Mouse (Mus musculus) forebrain, embryonic 14.5 days (tissue): ENCODE measurements around the gene Atp6v1c2. TPM values are rescaled to one million over a fixed set of nuclear protein-coding genes. Genes with fewer than 3 reads are reported as not detected.

Experiments
- ATAC-seq: fragments of 200-750 bp; cut with Nextera tagmentation; 2 replicates; pipeline ENCODE4 v1.8.0; 2017; ENCODE audit warnings: mild to moderate bottlenecking, moderate library complexity
- DNase-seq: peaks from one replicate; pipeline ENCODE4 v3.0.0-alpha.2; 2015; ENCODE audit warnings: low spot score
- H3K27ac ChIP-seq: fragments of 300-500 bp; sonication (generic); 2 replicates; pipeline ENCODE4 v1.5.1; 2014; ENCODE audit warnings: low read depth, mild to moderate bottlenecking, control low read depth, low read length, moderate library complexity
- H3K27me3 ChIP-seq: fragments of 300-500 bp; sonication (generic); replicated peaks from 2 replicates; pipeline ENCODE4 v1.6.1; 2014; ENCODE audit warnings: low read length, control low read depth, mixed read lengths; ENCODE audit not compliant: control insufficient read depth, insufficient read depth
- H3K36me3 ChIP-seq: fragments of 300-500 bp; sonication (generic); 2 replicates; pipeline ENCODE4 v1.6.1; 2014; ENCODE audit warnings: low read length, control low read depth; ENCODE audit not compliant: control insufficient read depth, insufficient read depth
- H3K4me1 ChIP-seq: fragments of 300-500 bp; sonication (generic); 2 replicates; pipeline ENCODE4 v1.6.1; 2014; ENCODE audit warnings: antibody characterized with exemption, low read length, control low read depth; ENCODE audit not compliant: control insufficient read depth, insufficient read depth
- H3K4me2 ChIP-seq: fragments of 300-500 bp; sonication (generic); 2 replicates; pipeline ENCODE4 v1.6.1; 2014; ENCODE audit warnings: mild to moderate bottlenecking, control low read depth, low read length
- H3K4me3 ChIP-seq: fragments of 300-500 bp; sonication (generic); 2 replicates; pipeline ENCODE4 v1.5.1; 2014; ENCODE audit warnings: low read depth, low read length, control low read depth
- H3K9ac ChIP-seq: fragments of 300-500 bp; sonication (generic); 2 replicates; pipeline ENCODE4 v1.6.1; 2014; ENCODE audit warnings: mild to moderate bottlenecking, low read length, control low read depth, moderate library complexity
- H3K9me3 ChIP-seq: fragments of 300-500 bp; sonication (generic); replicated peaks from 2 replicates; pipeline ENCODE4 v1.6.1; 2016; ENCODE audit warnings: low read length, control low read depth, mixed read lengths; ENCODE audit not compliant: control insufficient read depth
- WGBS: fragments of 180-500 bp; shearing (Covaris S2); extraction: QIAGEN DNeasy Blood & Tissue Kit; methylation state at CpG from one replicate; pipeline ENCODE4 v1.1.7; 2014; 5-methylcytosine and 5-hydroxymethylcytosine counted together
- polyA plus RNA-seq: library from polyadenylated mRNA; unstranded; fragments of >200 nt; fragmentation: Nextera tagmentation; extraction: Ambion mirVana; gene quantifications from 2 replicates; pipeline ENCODE4 v1.2.1, GENCODE M21; 2014

Gene Atp6v1c2
- polyA plus RNA-seq, 1 experiment from 2014 or later, result 0.20 TPM

DNA sequence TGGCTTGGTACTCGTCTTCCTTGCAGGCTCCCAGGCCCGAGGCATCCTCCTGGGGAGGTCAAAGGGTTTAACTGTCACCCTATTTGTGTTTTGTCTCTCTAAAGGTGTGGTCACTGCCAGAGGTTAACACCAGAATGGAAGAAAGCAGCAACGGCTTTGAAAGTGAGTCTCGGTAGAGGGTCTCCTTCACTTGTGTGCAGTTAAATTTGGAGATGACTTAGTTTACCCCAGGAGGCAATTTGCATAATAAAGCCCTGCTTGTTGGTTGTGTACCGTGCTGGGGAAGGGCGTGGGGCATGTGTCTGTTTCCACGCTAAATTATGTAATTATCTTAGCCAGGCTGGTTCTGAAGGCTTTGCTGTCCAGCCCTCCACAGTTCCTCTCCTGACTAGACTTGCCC is 55.3 kb downstream of the Atp6v1c2 start:
- ATAC-seq (no peak), DNase-seq (no peak)
- Histone ChIP-seq H3K9me3 (no peaks in the 10 kb centered on the region), H3K4me2 (no peak overlapping the region), H3K4me1 (peaks cover 1% of the 10 kb centered on the region), H3K4me3 (no peak overlapping the region), H3K27ac (no peak overlapping the region), H3K36me3 (peaks cover 84% of the 10 kb centered on the region), H3K27me3 (no peaks in the 10 kb centered on the region), H3K9ac (no peak overlapping the region)
- 73% methylated on average over 7 of the region's 7 CpGs for WGBS

- 68% methylated on average over 1 of the region's 1 CpGs for WGBS
- Histone ChIP-seq H3K36me3 (peaks cover 62% of the 10 kb centered on the region), H3K4me2 (no peak overlapping the region)
Observed at GRCm38 (mm10) chr12:17271272-17271671, 57.9 kb downstream of the Atp6v1c2 start.

DNA sequence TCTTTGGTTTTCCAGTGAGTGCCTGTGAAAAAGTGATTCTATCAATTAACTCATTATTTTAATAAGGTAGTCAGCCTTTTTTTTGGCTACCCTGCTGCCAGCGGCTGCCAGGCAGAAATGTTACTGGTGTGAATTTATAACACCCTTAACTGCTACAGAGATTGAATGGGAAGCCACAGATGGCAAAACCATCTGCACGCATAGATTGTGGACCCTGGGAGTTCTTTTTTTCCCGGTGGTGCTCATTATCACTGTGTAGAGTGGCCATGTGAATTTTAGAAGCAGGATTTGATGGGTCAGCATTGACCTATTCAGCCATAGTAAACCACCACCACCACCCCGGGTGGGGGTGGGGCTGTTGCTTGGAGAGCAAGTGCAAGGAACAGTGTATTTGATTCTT is 61.8 kb downstream of the Atp6v1c2 start:
- Histone ChIP-seq H3K27ac (peak overlapping the region; percentile 86), H3K27me3 (no peaks in the 10 kb centered on the region), H3K9me3 (no peaks in the 10 kb centered on the region), H3K4me3 (peak overlapping the region; percentile 96), H3K4me1 (peaks cover 17% of the 10 kb centered on the region), H3K36me3 (peaks cover 26% of the 10 kb centered on the region), H3K4me2 (peak overlapping the region; percentile 75), H3K9ac (peak overlapping the region; percentile 91)
- peak; percentile 87 for DNase-seq
- WGBS, result 3% methylated on average over 4 of the region's 4 CpGs
- peak; percentile 35; the same call in 1 of the 2 replicates for ATAC-seq

More at GRCm38 (mm10) chr12:17271272-17271671, 57.9 kb downstream of the Atp6v1c2 start:
- Histone ChIP-seq H3K9ac (no peak overlapping the region), H3K27ac (no peak overlapping the region), H3K4me1 (peaks cover 17% of the 10 kb centered on the region), H3K27me3 (no peaks in the 10 kb centered on the region), H3K4me3 (no peak overlapping the region), H3K9me3 (no peaks in the 10 kb centered on the region)
- DNase-seq (peak; percentile 32), ATAC-seq (no peak)

- Histone ChIP-seq H3K4me1 (peaks cover 17% of the 10 kb centered on the region), H3K9ac (peak overlapping the region; percentile 91), H3K27me3 (no peaks in the 10 kb centered on the region), H3K36me3 (peaks cover 19% of the 10 kb centered on the region), H3K27ac (peak overlapping the region; percentile 86), H3K9me3 (no peaks in the 10 kb centered on the region), H3K4me2 (peak overlapping the region; percentile 75), H3K4me3 (peak overlapping the region; percentile 96)
- no peak for ATAC-seq
- WGBS, result 0% methylated on average over 21 of the region's 21 CpGs
- no peak for DNase-seq
Observed at GRCm38 (mm10) chr12:17266673-17266990, 62.5 kb downstream of the Atp6v1c2 start.

DNA sequence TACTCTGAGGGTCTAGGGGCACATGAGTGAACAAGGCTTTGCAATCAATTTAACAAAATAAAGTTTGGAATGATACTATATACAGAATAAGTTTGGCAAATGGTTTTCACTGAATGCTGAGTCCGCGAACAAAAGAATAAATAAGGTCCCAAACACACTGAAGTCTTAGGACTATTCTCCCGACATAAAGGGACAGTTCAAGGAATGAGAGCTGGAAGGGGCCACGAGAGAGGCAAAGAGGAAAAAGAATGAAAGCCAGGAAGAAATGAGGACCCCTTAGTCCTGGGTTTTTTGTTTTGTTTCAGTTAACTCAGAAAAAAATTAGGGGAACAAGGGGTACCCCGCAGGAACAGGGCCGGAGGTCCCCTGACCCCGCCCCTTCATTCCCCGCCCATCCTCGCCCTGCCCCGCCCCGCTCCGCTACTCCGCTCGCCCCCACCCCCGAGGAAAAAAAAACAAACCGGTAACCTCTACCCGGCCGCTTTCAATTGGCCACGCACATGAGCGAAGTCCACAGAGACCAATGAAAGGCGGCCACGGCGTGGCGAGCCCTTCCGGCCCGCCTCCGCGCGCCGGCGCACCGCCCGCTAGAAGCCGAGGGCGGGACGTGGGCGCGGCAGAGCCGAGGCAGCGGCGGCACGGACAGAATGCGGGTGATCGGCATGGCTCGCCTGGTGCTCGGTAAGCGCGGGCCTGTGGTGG is 63.0 kb downstream of the Atp6v1c2 start, which contains the start of gene Pdia6:
Pdia6 (plus strand) TSS at position 575 of the 702 bp plus-strand sequence.
- H3K9me3 ChIP-seq, result no peaks in the 10 kb centered on the region
- peak; percentile 98 for ATAC-seq
- 1% methylated on average over 48 of the region's 48 CpGs for WGBS

GRCm38 (mm10) chr12:17264826-17265225 is 64.3 kb downstream of the Atp6v1c2 start:
- Histone ChIP-seq H3K4me2 (no peak overlapping the region), H3K27me3 (no peaks in the 10 kb centered on the region), H3K4me3 (no peak overlapping the region), H3K4me1 (peaks cover 17% of the 10 kb centered on the region), H3K9ac (no peak overlapping the region), H3K9me3 (no peaks in the 10 kb centered on the region), H3K36me3 (peaks cover 3% of the 10 kb centered on the region; the same call in 1 of the 2 replicates), H3K27ac (no peak overlapping the region)
- ATAC-seq (no peak), DNase-seq (no peak)
- 90% methylated on average over 2 of the region's 2 CpGs for WGBS

More for the DNA sequence above, 63.0 kb downstream of the Atp6v1c2 start, which contains the start of gene Pdia6:
- peak within 1 kb of the TSS; percentile 96 for H3K4me3 ChIP-seq
- H3K4me2 ChIP-seq, result peak within 1 kb of the TSS; percentile 75
- no peaks in the 10 kb centered on the region for H3K27me3 ChIP-seq
- DNase-seq, result peak; percentile 98
- peak within 1 kb of the TSS; percentile 91 for H3K9ac ChIP-seq
- H3K4me1 ChIP-seq, result peaks cover 17% of the 10 kb centered on the region
- H3K36me3 ChIP-seq, result peaks cover 14% of the 10 kb centered on the region
- H3K27ac ChIP-seq, result peak within 1 kb of the TSS; percentile 86

DNA sequence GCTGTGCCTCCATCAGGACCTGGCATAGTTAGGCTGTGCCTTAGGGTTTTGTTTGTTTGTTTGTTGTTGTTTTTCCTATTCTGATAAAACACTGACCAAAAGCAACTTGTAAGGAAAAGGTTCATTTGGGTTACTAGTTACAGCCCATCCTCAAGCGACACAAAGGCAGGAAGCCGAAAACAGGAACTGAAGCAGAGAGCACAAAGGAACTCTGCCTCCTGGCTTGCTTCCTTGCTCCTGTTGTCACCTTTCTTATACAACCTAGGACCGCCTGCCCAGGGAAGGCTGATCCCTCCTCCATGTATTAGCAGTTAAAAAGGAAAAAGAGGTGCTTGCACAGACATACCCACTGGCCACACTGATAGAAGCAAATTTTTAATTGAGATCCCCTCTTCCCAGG is 65.3 kb downstream of the Atp6v1c2 start:
- no peak overlapping the region for H3K9ac ChIP-seq
- no peaks in the 10 kb centered on the region for H3K9me3 ChIP-seq
- no peaks in the 10 kb centered on the region for H3K27me3 ChIP-seq
- DNase-seq, result no peak
- H3K4me2 ChIP-seq, result no peak overlapping the region
- H3K4me1 ChIP-seq, result peaks cover 16% of the 10 kb centered on the region
- ATAC-seq, result no peak
- no peak overlapping the region for H3K4me3 ChIP-seq
- H3K27ac ChIP-seq, result no peak overlapping the region
- 81% methylated on average over 3 of the region's 3 CpGs for WGBS
- H3K36me3 ChIP-seq, result peaks cover 3% of the 10 kb centered on the region; the same call in 1 of the 2 replicates

DNA sequence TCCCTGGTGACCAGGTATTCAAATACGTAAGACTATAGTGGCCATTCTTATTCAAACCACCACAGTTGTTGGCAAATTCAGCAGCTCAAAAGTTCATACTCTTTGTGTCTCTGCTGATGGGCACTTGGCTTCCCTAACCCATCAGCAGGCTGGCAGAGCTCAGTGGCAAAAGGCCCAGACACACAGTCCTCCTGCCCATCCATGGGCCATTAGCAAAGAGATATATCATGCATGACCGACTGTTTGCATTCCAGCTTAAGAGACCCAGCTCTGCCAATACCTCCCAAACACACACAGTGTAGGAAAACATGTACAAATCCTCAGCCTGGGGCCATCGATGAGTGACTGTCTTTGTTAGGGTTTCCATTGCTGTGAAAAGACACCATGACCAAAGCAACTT is 68.2 kb downstream of the Atp6v1c2 start:
- Histone ChIP-seq H3K27ac (no peak overlapping the region), H3K4me3 (no peak overlapping the region), H3K4me2 (no peak overlapping the region), H3K36me3 (no peaks in the 10 kb centered on the region), H3K27me3 (no peaks in the 10 kb centered on the region), H3K9ac (no peak overlapping the region), H3K9me3 (no peaks in the 10 kb centered on the region), H3K4me1 (no peaks in the 10 kb centered on the region; the same call in 1 of the 2 replicates)
- peak; percentile 28 for DNase-seq
- 77% methylated on average over 3 of the region's 3 CpGs for whole genome bisulfite sequencing
- ATAC-seq, result no peak

- no peak overlapping the region for H3K27ac ChIP-seq
- ATAC-seq (no peak), DNase-seq (no peak)
- 92% methylated on average over 7 of the region's 7 CpGs for WGBS
- H3K27me3 ChIP-seq, result no peaks in the 10 kb centered on the region
- H3K4me2 ChIP-seq, result no peak overlapping the region
- H3K4me3 ChIP-seq, result no peak overlapping the region
- no peaks in the 10 kb centered on the region for H3K36me3 ChIP-seq
- no peaks in the 10 kb centered on the region for H3K4me1 ChIP-seq
- no peak overlapping the region for H3K9ac ChIP-seq
- H3K9me3 ChIP-seq, result no peaks in the 10 kb centered on the region
Observed at GRCm38 (mm10) chr12:17258431-17258830, 70.7 kb downstream of the Atp6v1c2 start.
